Mouse (Mus musculus): ENCODE data around the gene Dennd5a. TPM values are rescaled to one million over a fixed set of nuclear protein-coding genes. Genes with fewer than 3 reads are reported as not detected.

Gene Dennd5a
- total and polyA plus RNA-seq, 3 experiments, result 33.1 to 78.8 (median 64.4) TPM

GRCm38 (mm10) chr7:109875033-109875432, 85.2 kb downstream of the Dennd5a start:
- no peaks in the 10 kb centered on the region for H3K27me3 ChIP-seq (ENCODE audit: control insufficient read depth in 1 of 2, insufficient read depth in 2 of 2, low read length in 2 of 2)
- no peak overlapping the region for H3K9ac ChIP-seq (ENCODE audit: control insufficient read depth, low read depth, low read length, poor library complexity, severe bottlenecking)
- H3K27ac ChIP-seq (ENCODE audit: control insufficient read depth, low read depth, low read length), result no peak overlapping the region
- no peak for TF ChIP-seq USF1 (IDR thresholded peaks at IDR 0.05; ENCODE audit: low read depth, low read length)
- no peak for TF ChIP-seq E2F4 (IDR thresholded peaks at IDR 0.05; ENCODE audit: borderline replicate concordance, low read depth, low read length)
- no peak for TF ChIP-seq JUND (IDR thresholded peaks at IDR 0.05; ENCODE audit: low read depth, low read length)
- no peak for TF ChIP-seq TCF12 (IDR thresholded peaks at IDR 0.05; ENCODE audit: low read depth, low read length)
- no peak; the same call in 1 of the 2 replicates for TF ChIP-seq MYB (IDR thresholded peaks at IDR 0.05; ENCODE audit: low read depth, low read length)
- TF ChIP-seq GATA1 (IDR thresholded peaks at IDR 0.05; ENCODE audit: low read depth, low read length), result no peak
- TF ChIP-seq POLR2AphosphoS5 (IDR thresholded peaks at IDR 0.05; ENCODE audit: borderline replicate concordance, low read depth, low read length), result no peak
- TF ChIP-seq MEF2A (IDR thresholded peaks at IDR 0.05; ENCODE audit: extremely low read depth, insufficient replicate concordance, low read depth, low read length, poor library complexity, severe bottlenecking), result no peak
- TF ChIP-seq POLR2A (IDR thresholded peaks at IDR 0.05; ENCODE audit: control insufficient read depth in 1 of 2, insufficient read depth in 1 of 2, low read depth in 1 of 2, low read length in 2 of 2, poor library complexity in 1 of 2), result no peak
- TF ChIP-seq NELFE (IDR thresholded peaks at IDR 0.05; ENCODE audit: low read depth, low read length), result no peak
- no peak for TF ChIP-seq POLR2AphosphoS2 (IDR thresholded peaks at IDR 0.05; ENCODE audit: low read length)
- no peak for TF ChIP-seq USF2 (IDR thresholded peaks at IDR 0.05; ENCODE audit: borderline replicate concordance in 1 of 2, insufficient read depth in 1 of 2, low read depth in 1 of 2, low read length in 2 of 2)
- no peaks in the 10 kb centered on the region for H3K79me2 ChIP-seq (ENCODE audit: control insufficient read depth, insufficient read depth, low read length, poor library complexity)
- DNase-seq (ENCODE audit: low read depth, low spot score), result no peak
- H3K4me3 ChIP-seq (ENCODE audit: control insufficient read depth in 1 of 2, insufficient read depth in 1 of 2, low read depth in 2 of 2, low read length in 2 of 2), result no peak overlapping the region
- H3K36me3 ChIP-seq (ENCODE audit: control insufficient read depth in 1 of 2, insufficient read depth in 2 of 2, low read length in 2 of 2), result peaks cover 0 to 8% of the 10 kb centered on the region in 2 experiments; a peak in 2 of 4 replicates
- no peaks in the 10 kb centered on the region for H3K9me3 ChIP-seq (replicated peaks; ENCODE audit: insufficient read depth, low read length)
- H3K4me1 ChIP-seq (ENCODE audit: control insufficient read depth in 1 of 2, insufficient read depth in 2 of 2, low read length in 2 of 2), result peaks cover 0 to 5% of the 10 kb centered on the region in 2 experiments; a peak in 3 of 4 replicates

GRCm38 (mm10) chr7:109873170-109873569, 87.1 kb downstream of the Dennd5a start:
- TF ChIP-seq MAFK (IDR thresholded peaks at IDR 0.05; ENCODE audit: borderline replicate concordance, low read depth, low read length), result no peak
- no peak for TF ChIP-seq KAT2A (conservative IDR thresholded peaks at IDR 0.05; ENCODE audit: low read depth, low read length)
- no peak for TF ChIP-seq ZC3H11A (IDR thresholded peaks at IDR 0.05; ENCODE audit: low read depth, low read length)
- no peak for TF ChIP-seq USF2 (IDR thresholded peaks at IDR 0.05; ENCODE audit: borderline replicate concordance in 1 of 2, insufficient read depth in 1 of 2, low read depth in 1 of 2, low read length in 2 of 2)
- Histone ChIP-seq H3K9me3 (replicated peaks; ENCODE audit: insufficient read depth, low read length) (no peaks in the 10 kb centered on the region), H3K36me3 (ENCODE audit: control insufficient read depth in 1 of 2, insufficient read depth in 2 of 2, low read length in 2 of 2) (peaks cover 0 to 8% of the 10 kb centered on the region in 2 experiments; a peak in 2 of 4 replicates), H3K9ac (ENCODE audit: control insufficient read depth, low read depth, low read length, poor library complexity, severe bottlenecking) (no peak overlapping the region), H3K27me3 (ENCODE audit: control insufficient read depth in 1 of 2, insufficient read depth in 2 of 2, low read length in 2 of 2) (peaks cover 0 to 2% of the 10 kb centered on the region in 2 experiments; a peak in 2 of 4 replicates), H3K4me3 (ENCODE audit: control insufficient read depth in 1 of 2, insufficient read depth in 1 of 2, low read depth in 2 of 2, low read length in 2 of 2) (no peak overlapping the region), H3K79me2 (ENCODE audit: control insufficient read depth, insufficient read depth, low read length, poor library complexity) (no peaks in the 10 kb centered on the region), H3K4me1 (ENCODE audit: control insufficient read depth in 1 of 2, insufficient read depth in 2 of 2, low read length in 2 of 2) (peaks cover 0 to 5% of the 10 kb centered on the region in 2 experiments; a peak in 3 of 4 replicates), H3K27ac (ENCODE audit: control insufficient read depth, low read depth, low read length) (no peak overlapping the region)
- DNase-seq (ENCODE audit: low read depth, low spot score), result no peak
